Mouse (Mus musculus): ENCODE data around the gene E130114P18Rik. TPM values are rescaled to one million over a fixed set of nuclear protein-coding genes. Genes with fewer than 3 reads are reported as not detected.

The E130114P18Rik gene
- polyA plus RNA-seq, 1 experiment = 0.74 TPM

DNA sequence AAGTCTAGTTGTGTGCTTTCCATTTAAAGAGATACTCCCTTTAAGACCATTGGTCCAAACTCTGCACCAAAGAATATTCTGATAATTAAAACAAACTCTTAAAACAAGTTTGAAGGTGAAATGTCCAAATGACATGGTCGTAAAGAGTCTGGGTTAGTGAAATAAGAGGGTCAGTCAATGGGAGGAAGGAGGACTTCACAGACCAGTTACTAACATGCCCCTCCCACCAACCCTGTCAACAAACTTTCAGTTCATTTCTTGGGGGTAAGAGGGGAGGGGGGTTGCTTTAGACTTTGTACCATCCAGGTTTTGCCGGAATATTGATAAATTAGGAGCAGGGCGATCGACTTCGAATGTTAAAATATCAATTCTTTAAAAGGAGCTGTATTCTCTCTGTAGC, 6.5 kb downstream of the E130114P18Rik start:
- H3K27me3 ChIP-seq (ENCODE audit: control insufficient read depth, insufficient read depth, low read length) = no peaks in the 10 kb centered on the region
- peaks cover 4% of the 10 kb centered on the region for H3K4me1 ChIP-seq (ENCODE audit: control insufficient read depth, insufficient read depth, low read length)
- peak overlapping the region; percentile 62 for H3K27ac ChIP-seq (ENCODE audit: control insufficient read depth, insufficient read depth, low read depth, low read length)
- TF ChIP-seq CTCF (IDR thresholded peaks at IDR 0.05; ENCODE audit: control insufficient read depth, insufficient read depth, insufficient replicate concordance, low read depth, low read length) (no peak), POLR2A (IDR thresholded peaks at IDR 0.05; ENCODE audit: control insufficient read depth, low read depth, low read length) (no peak)
- no peaks in the 10 kb centered on the region for H3K36me3 ChIP-seq (ENCODE audit: control insufficient read depth, insufficient read depth, low read length)
- H3K4me3 ChIP-seq (ENCODE audit: control insufficient read depth, low read depth, low read length) = peak overlapping the region; percentile 77

GRCm38 (mm10) chr4:97769861-97770260, 8.0 kb downstream of the E130114P18Rik start:
- no peaks in the 10 kb centered on the region for H3K36me3 ChIP-seq (ENCODE audit: control insufficient read depth, insufficient read depth, low read length)
- peaks cover under 1% of the 10 kb centered on the region for H3K4me1 ChIP-seq (ENCODE audit: control insufficient read depth, insufficient read depth, low read length)
- no peak overlapping the region for H3K27ac ChIP-seq (ENCODE audit: control insufficient read depth, insufficient read depth, low read depth, low read length)
- no peaks in the 10 kb centered on the region for H3K27me3 ChIP-seq (ENCODE audit: control insufficient read depth, insufficient read depth, low read length)
- no peak for TF ChIP-seq CTCF (IDR thresholded peaks at IDR 0.05; ENCODE audit: control insufficient read depth, insufficient read depth, insufficient replicate concordance, low read depth, low read length)
- no peak overlapping the region for H3K4me3 ChIP-seq (ENCODE audit: control insufficient read depth, low read depth, low read length)

DNA sequence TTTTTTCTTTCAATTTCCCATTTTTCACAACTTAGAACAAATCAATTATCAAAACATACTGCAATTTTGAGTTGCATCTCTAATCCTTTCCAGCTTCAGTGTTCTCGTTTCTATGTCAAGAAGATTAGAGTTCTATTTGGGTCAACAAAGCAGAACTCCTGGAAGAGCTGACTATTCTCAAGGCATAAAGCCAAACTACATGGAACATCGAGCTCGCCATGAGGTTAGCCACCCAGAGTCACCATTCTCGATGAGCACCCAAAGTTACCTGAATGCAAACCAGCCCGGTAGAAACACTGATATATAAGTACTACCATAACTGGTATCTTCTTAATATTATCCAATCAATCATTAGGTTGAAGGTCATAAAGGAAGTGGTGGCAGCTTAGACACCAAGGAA, 10.4 kb downstream of the E130114P18Rik start:
- Histone ChIP-seq H3K27ac (ENCODE audit: control insufficient read depth, insufficient read depth, low read depth, low read length) (no peak overlapping the region), H3K4me3 (ENCODE audit: control insufficient read depth, low read depth, low read length) (no peak overlapping the region), H3K36me3 (ENCODE audit: control insufficient read depth, insufficient read depth, low read length) (no peaks in the 10 kb centered on the region), H3K4me1 (ENCODE audit: control insufficient read depth, insufficient read depth, low read length) (no peaks in the 10 kb centered on the region; the same call in 1 of the 2 replicates), H3K27me3 (ENCODE audit: control insufficient read depth, insufficient read depth, low read length) (no peaks in the 10 kb centered on the region)
- TF ChIP-seq POLR2A (IDR thresholded peaks at IDR 0.05; ENCODE audit: control insufficient read depth, low read depth, low read length) (no peak), CTCF (IDR thresholded peaks at IDR 0.05; ENCODE audit: control insufficient read depth, insufficient read depth, insufficient replicate concordance, low read depth, low read length) (no peak)

- Histone ChIP-seq H3K36me3 (ENCODE audit: control insufficient read depth, insufficient read depth, low read length) (no peaks in the 10 kb centered on the region), H3K4me3 (ENCODE audit: control insufficient read depth, low read depth, low read length) (no peak overlapping the region), H3K27me3 (ENCODE audit: control insufficient read depth, insufficient read depth, low read length) (no peaks in the 10 kb centered on the region), H3K27ac (ENCODE audit: control insufficient read depth, insufficient read depth, low read depth, low read length) (no peak overlapping the region), H3K4me1 (ENCODE audit: control insufficient read depth, insufficient read depth, low read length) (no peaks in the 10 kb centered on the region; the same call in 1 of the 2 replicates)
- TF ChIP-seq POLR2A (IDR thresholded peaks at IDR 0.05; ENCODE audit: control insufficient read depth, low read depth, low read length) (no peak), CTCF (IDR thresholded peaks at IDR 0.05; ENCODE audit: control insufficient read depth, insufficient read depth, insufficient replicate concordance, low read depth, low read length) (no peak)
These were observed 10.9 kb downstream of the E130114P18Rik start for GRCm38 (mm10) chr4:97767025-97767424.

GRCm38 (mm10) chr4:97766100-97766499, 11.8 kb downstream of the E130114P18Rik start:
- no peak overlapping the region for H3K27ac ChIP-seq (ENCODE audit: control insufficient read depth, insufficient read depth, low read depth, low read length)
- H3K36me3 ChIP-seq (ENCODE audit: control insufficient read depth, insufficient read depth, low read length) = no peaks in the 10 kb centered on the region
- no peak for TF ChIP-seq POLR2A (IDR thresholded peaks at IDR 0.05; ENCODE audit: control insufficient read depth, low read depth, low read length)
- TF ChIP-seq CTCF (IDR thresholded peaks at IDR 0.05; ENCODE audit: control insufficient read depth, insufficient read depth, insufficient replicate concordance, low read depth, low read length) = no peak
- no peaks in the 10 kb centered on the region for H3K27me3 ChIP-seq (ENCODE audit: control insufficient read depth, insufficient read depth, low read length)
- no peaks in the 10 kb centered on the region for H3K4me1 ChIP-seq (ENCODE audit: control insufficient read depth, insufficient read depth, low read length)
- no peak overlapping the region for H3K4me3 ChIP-seq (ENCODE audit: control insufficient read depth, low read depth, low read length)

DNA sequence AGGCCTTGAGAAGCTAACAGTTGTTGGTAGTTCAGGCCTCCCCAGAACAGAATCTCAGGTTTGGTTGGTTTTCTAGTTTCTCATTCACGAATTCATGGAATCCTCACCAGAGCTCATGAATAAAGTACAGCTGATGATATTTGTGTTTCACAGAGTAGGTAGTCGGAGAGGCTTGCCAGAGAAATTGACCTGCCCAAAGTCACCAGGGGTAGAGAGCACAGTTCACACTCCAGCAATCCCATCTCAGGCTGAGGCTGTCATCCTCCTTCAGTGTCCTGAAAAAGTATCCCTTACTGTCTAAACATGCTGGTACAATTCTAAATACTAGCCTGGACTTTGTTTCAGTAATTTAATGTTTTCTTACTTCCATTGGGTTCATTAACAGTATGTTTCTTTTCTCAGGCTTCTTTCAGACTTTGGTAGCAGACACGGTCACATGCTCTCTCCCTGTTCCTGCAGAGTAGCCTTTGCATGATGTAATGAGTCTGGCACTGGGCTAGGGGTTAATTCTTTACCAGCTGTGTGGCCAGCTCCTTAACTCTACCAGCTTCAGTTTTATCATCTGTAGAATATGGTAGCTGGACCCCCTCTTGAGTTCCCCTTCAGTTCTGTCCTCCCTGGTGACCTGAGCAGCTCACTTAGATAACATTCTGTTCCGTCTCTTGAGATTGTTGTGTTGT, 12.4 kb downstream of the E130114P18Rik start:
- Histone ChIP-seq H3K27me3 (ENCODE audit: control insufficient read depth, insufficient read depth, low read length) (no peaks in the 10 kb centered on the region), H3K27ac (ENCODE audit: control insufficient read depth, insufficient read depth, low read depth, low read length) (no peak overlapping the region), H3K4me1 (ENCODE audit: control insufficient read depth, insufficient read depth, low read length) (no peaks in the 10 kb centered on the region), H3K36me3 (ENCODE audit: control insufficient read depth, insufficient read depth, low read length) (no peaks in the 10 kb centered on the region), H3K4me3 (ENCODE audit: control insufficient read depth, low read depth, low read length) (no peak overlapping the region)
- TF ChIP-seq POLR2A (IDR thresholded peaks at IDR 0.05; ENCODE audit: control insufficient read depth, low read depth, low read length) (no peak), CTCF (IDR thresholded peaks at IDR 0.05; ENCODE audit: control insufficient read depth, insufficient read depth, insufficient replicate concordance, low read depth, low read length) (no peak)

DNA sequence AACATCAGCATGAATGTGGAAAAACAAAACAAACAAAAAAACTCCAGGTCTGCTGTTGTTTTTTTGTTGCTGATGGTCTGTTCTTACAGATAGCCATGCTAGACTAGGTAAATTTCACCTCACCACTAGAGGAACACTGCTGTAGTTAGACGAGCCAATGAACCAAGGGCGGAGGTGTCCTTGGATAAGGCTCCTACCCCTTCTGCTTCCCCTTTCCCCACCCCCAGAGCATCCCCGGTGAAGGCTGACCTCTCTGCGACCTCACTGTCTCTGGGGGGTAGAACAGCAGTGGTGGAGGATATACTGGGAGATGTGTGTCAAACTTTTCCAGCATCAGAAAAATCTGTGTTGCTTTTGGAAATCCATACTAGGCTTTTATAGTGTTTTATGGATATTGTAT, 13.3 kb downstream of the E130114P18Rik start:
- H3K36me3 ChIP-seq (ENCODE audit: control insufficient read depth, insufficient read depth, low read length) = no peaks in the 10 kb centered on the region
- no peaks in the 10 kb centered on the region for H3K4me1 ChIP-seq (ENCODE audit: control insufficient read depth, insufficient read depth, low read length)
- H3K4me3 ChIP-seq (ENCODE audit: control insufficient read depth, low read depth, low read length) = no peak overlapping the region
- H3K27me3 ChIP-seq (ENCODE audit: control insufficient read depth, insufficient read depth, low read length) = no peaks in the 10 kb centered on the region
- H3K27ac ChIP-seq (ENCODE audit: control insufficient read depth, insufficient read depth, low read depth, low read length) = no peak overlapping the region
- no peak for TF ChIP-seq CTCF (IDR thresholded peaks at IDR 0.05; ENCODE audit: control insufficient read depth, insufficient read depth, insufficient replicate concordance, low read depth, low read length)
- TF ChIP-seq POLR2A (IDR thresholded peaks at IDR 0.05; ENCODE audit: control insufficient read depth, low read depth, low read length) = no peak
